ENCODE assay signal across 21 mouse cellular contexts in the genomic region with DNA sequence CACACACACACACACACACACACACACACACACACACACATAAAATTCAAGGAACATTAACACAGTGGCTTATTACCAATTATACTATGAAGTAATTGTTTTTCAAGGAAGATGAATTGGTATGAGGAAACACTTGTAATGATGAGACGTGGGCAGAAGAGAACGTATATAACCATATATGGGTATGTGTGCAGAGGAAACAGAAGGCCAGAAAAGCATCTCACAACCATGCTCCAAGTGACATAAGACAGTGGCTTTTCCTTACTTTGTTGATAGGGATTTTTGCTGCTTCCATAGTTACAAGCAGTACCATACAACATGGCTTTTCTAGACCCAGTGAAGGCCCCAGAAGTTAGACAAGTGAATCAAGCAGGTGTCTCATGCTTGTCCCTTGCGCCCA.
DNase-seq lines count a peak whose midpoint lies in the region; ATAC-seq and TF ChIP-seq lines count a peak whose summit lies in the region.
"Had no signal": no experiment of that assay in that cellular context is flagged by ENCODE, and none has a peak within 500 bp of the region (broad histone marks: within the 10 kb centered on the region; RNA-seq: fewer than 3 reads in every experiment).

No protein-coding gene starts in this region.

- H3K4me2 ChIP-seq in forebrain, postnatal 0 days (ENCODE audit: low read depth), result no peak overlapping the region
- H3K4me2 ChIP-seq in forebrain, embryonic 16.5 days (ENCODE audit: low read length), result no peak overlapping the region
- H3K4me2 ChIP-seq in lung, postnatal 0 days (replicated peaks; ENCODE audit: low read depth, low read length), result no peak overlapping the region
- H3K4me2 ChIP-seq: embryonic facial prominence, embryonic 13.5 days; embryonic facial prominence, embryonic 15.5 days; forebrain, embryonic 12.5 days had no signal

- TF ChIP-seq POLR2A in lung, adult 2 months (IDR thresholded peaks at IDR 0.05; ENCODE audit: borderline replicate concordance, extremely low read depth, low read depth, low read length), result no peak

- no peak for TF ChIP-seq EP300 in lung, postnatal 0 days (IDR thresholded peaks at IDR 0.05)

- no peak overlapping the region for H3K9ac ChIP-seq in forebrain, postnatal 0 days
- no peak overlapping the region for H3K9ac ChIP-seq in forebrain, embryonic 16.5 days (replicated peaks; ENCODE audit: low read depth, low read length)
- H3K9ac ChIP-seq in lung, postnatal 0 days (replicated peaks; ENCODE audit: low read depth), result no peak overlapping the region
- H3K9ac ChIP-seq: embryonic facial prominence, embryonic 13.5 days; embryonic facial prominence, embryonic 15.5 days; forebrain, embryonic 12.5 days had no signal

- peak; percentile 48 for ATAC-seq in forebrain, postnatal 0 days
- no peak for ATAC-seq in forebrain, embryonic 16.5 days
- peak; percentile 54 for ATAC-seq in lung, postnatal 0 days
- ATAC-seq: forebrain, embryonic 14.5 days had no signal

- no peak for TF ChIP-seq CTCF in forebrain, postnatal 0 days (IDR thresholded peaks at IDR 0.05; ENCODE audit: low read depth)
- TF ChIP-seq CTCF in lung, postnatal 0 days (IDR thresholded peaks at IDR 0.05), result no peak
- TF ChIP-seq CTCF in lung, adult 2 months (IDR thresholded peaks at IDR 0.05; ENCODE audit: insufficient read depth, low read length), result no peak

- H3K4me1 ChIP-seq in forebrain, postnatal 0 days (ENCODE audit: insufficient read depth), result no peaks in the 10 kb centered on the region
- H3K4me1 ChIP-seq in forebrain, embryonic 16.5 days (replicated peaks; ENCODE audit: control insufficient read depth, insufficient read depth, low read length), result no peaks in the 10 kb centered on the region
- no peaks in the 10 kb centered on the region for H3K4me1 ChIP-seq in lung, postnatal 0 days (ENCODE audit: insufficient read depth, low read depth, low read length)
- H3K4me1 ChIP-seq in lung, adult 2 months (ENCODE audit: control insufficient read depth, insufficient read depth, low read length), result no peaks in the 10 kb centered on the region
- H3K4me1 ChIP-seq: embryonic facial prominence, embryonic 15.5 days; forebrain, embryonic 12.5 days had no signal

- peaks cover 24% of the 10 kb centered on the region; the same call in 1 of the 2 replicates for H3K36me3 ChIP-seq in forebrain, postnatal 0 days (ENCODE audit: insufficient read depth)
- 0 out of 2 replicates have a peak, but pooled peaks cover 4% of the 10 kb centered on the region for H3K36me3 ChIP-seq in forebrain, embryonic 16.5 days (ENCODE audit: control insufficient read depth, insufficient read depth)
- 0 out of 2 replicates have a peak, but pooled peaks cover 7% of the 10 kb centered on the region for H3K36me3 ChIP-seq in lung, postnatal 0 days (ENCODE audit: insufficient read depth, low read length)

- DNase-seq in forebrain, postnatal 0 days, result no peak
- peak; percentile 58 for DNase-seq in lung, postnatal 0 days (ENCODE audit: low spot score)
- no peak for DNase-seq in lung, adult 2 months
- peak; percentile 8 for DNase-seq in 416B (ENCODE audit: low read depth)
- DNase-seq: adrenal gland, adult 2 months; adrenal gland, postnatal 10 days; adrenal gland, postnatal 25 days; cerebellum, adult 11 months; cerebellum, adult 18-20 months; cerebellum, adult 8-10 months; cerebellum, adult 9-11 months; cerebellum, postnatal 14 days; cerebellum, postnatal 36 days; embryo, embryonic 11 days had no signal

- 96% methylated on average over 3 of the region's 3 CpGs for WGBS in forebrain, postnatal 0 days
- 92% methylated on average over 3 of the region's 3 CpGs for WGBS in forebrain, embryonic 16.5 days
- 71% methylated on average over 3 of the region's 3 CpGs for WGBS in lung, postnatal 0 days
- 84% methylated on average over 3 of the region's 3 CpGs for WGBS in lung, adult 2 months

- H3K27me3 ChIP-seq in forebrain, postnatal 0 days (ENCODE audit: insufficient read depth, low read length), result no peaks in the 10 kb centered on the region
- no peaks in the 10 kb centered on the region for H3K27me3 ChIP-seq in forebrain, embryonic 16.5 days (replicated peaks; ENCODE audit: control insufficient read depth, insufficient read depth, low read length)
- no peaks in the 10 kb centered on the region for H3K27me3 ChIP-seq in lung, postnatal 0 days (replicated peaks; ENCODE audit: insufficient read depth, low read length)
- H3K27me3 ChIP-seq: embryonic facial prominence, embryonic 13.5 days; embryonic facial prominence, embryonic 15.5 days; forebrain, embryonic 12.5 days had no signal

- no peaks in the 10 kb centered on the region for H3K9me3 ChIP-seq in forebrain, postnatal 0 days (ENCODE audit: low read length)
- no peaks in the 10 kb centered on the region for H3K9me3 ChIP-seq in forebrain, embryonic 16.5 days (ENCODE audit: control insufficient read depth, low read length)
- no peaks in the 10 kb centered on the region for H3K9me3 ChIP-seq in lung, postnatal 0 days (ENCODE audit: low read length)
- H3K9me3 ChIP-seq: embryonic facial prominence, embryonic 13.5 days; embryonic facial prominence, embryonic 15.5 days; forebrain, embryonic 10.5 days; forebrain, embryonic 12.5 days had no signal

- no peak overlapping the region for H3K4me3 ChIP-seq in forebrain, postnatal 0 days (ENCODE audit: low read depth, low read length)
- H3K4me3 ChIP-seq in forebrain, embryonic 16.5 days (replicated peaks; ENCODE audit: low read length), result no peak overlapping the region
- no peak overlapping the region for H3K4me3 ChIP-seq in lung, postnatal 0 days (ENCODE audit: low read depth, low read length)
- no peak overlapping the region for H3K4me3 ChIP-seq in lung, adult 2 months (replicated peaks; ENCODE audit: extremely low read depth, low read depth, low read length)
- H3K4me3 ChIP-seq: embryonic facial prominence, embryonic 13.5 days; embryonic facial prominence, embryonic 15.5 days; erythroblast, embryonic 14.5 days; forebrain, embryonic 10.5 days; forebrain, embryonic 12.5 days had no signal

- no peak overlapping the region for H3K27ac ChIP-seq in forebrain, postnatal 0 days (ENCODE audit: low read depth, low read length)
- H3K27ac ChIP-seq in forebrain, embryonic 16.5 days (ENCODE audit: low read length), result no peak overlapping the region
- H3K27ac ChIP-seq in lung, postnatal 0 days (ENCODE audit: low read length), result no peak overlapping the region
- H3K27ac ChIP-seq: embryonic facial prominence, embryonic 13.5 days; embryonic facial prominence, embryonic 15.5 days; forebrain, embryonic 10.5 days; forebrain, embryonic 12.5 days had no signal

Comparison
In these comparisons a context has a peak if more than half of its experiments do, and no peak if none do; other contexts are left out.
1. DNase-seq: peak in lung, postnatal 0 days (single experiment) and 416B (single experiment); none in forebrain, postnatal 0 days (single experiment) and lung, adult 2 months (single experiment).